Mouse (Mus musculus) MN1 (cell line): ENCODE measurements around the gene Prn.

Source experiments
- DNase-seq: peaks from one replicate; pipeline ENCODE4 v3.0.0-alpha.2; 2016; ENCODE audit warnings: low spot score

Gene Prn

GRCm38 (mm10) chr2:131994971-131995370 is 85.2 kb downstream of the Prn start:
- no peak for DNase-seq

GRCm38 (mm10) chr2:131995742-131996141 is 86.0 kb downstream of the Prn start:
- no peak for DNase-seq

- no peak for DNase-seq
Measured at GRCm38 (mm10) chr2:131996369-131996768, 86.6 kb downstream of the Prn start.

- no peak for DNase-seq
Measured at GRCm38 (mm10) chr2:131997356-131997755, 87.6 kb downstream of the Prn start.

GRCm38 (mm10) chr2:132001696-132002334 is 92.1 kb downstream of the Prn start:
- DNase-seq = no peak

- DNase-seq = no peak
Measured at GRCm38 (mm10) chr2:132003916-132004315, 94.2 kb downstream of the Prn start.

- no peak for DNase-seq
Measured at GRCm38 (mm10) chr2:132004495-132005136, 94.9 kb downstream of the Prn start.

- no peak for DNase-seq
Measured at GRCm38 (mm10) chr2:132005445-132005844, 95.7 kb downstream of the Prn start.
